Mouse (Mus musculus) kidney, embryonic 14.5 days (tissue): ENCODE data around the gene Tbxas1. TPM values are rescaled to one million over a fixed set of nuclear protein-coding genes. Genes with fewer than 3 reads are reported as not detected.
A peak's percentile ranks its signal among the peaks of the same experiment; 100 is the strongest.

Experiments used
- ATAC-seq: fragments of 200-750 bp; cut with Nextera tagmentation; 2 replicates; pipeline ENCODE4 v1.8.0; 2017; ENCODE audit warnings: moderate number of reproducible peaks, mild to moderate bottlenecking, moderate TSS enrichment, moderate library complexity; ENCODE audit not compliant: low FRiP score, low TSS enrichment
- H3K27ac ChIP-seq: fragments of 300-500 bp; sonication (generic); 2 replicates; pipeline ENCODE4 v1.5.1; 2014; ENCODE audit warnings: low read depth, mild to moderate bottlenecking, low read length, moderate library complexity, mixed read lengths
- H3K27me3 ChIP-seq: fragments of 300-500 bp; sonication (generic); 2 replicates; pipeline ENCODE4 v1.6.1; 2014; ENCODE audit warnings: mild to moderate bottlenecking, low read length; ENCODE audit not compliant: control insufficient read depth, insufficient read depth
- H3K36me3 ChIP-seq: fragments of 300-500 bp; sonication (generic); 2 replicates; pipeline ENCODE4 v1.6.1; 2014; ENCODE audit warnings: low read length, mixed read lengths; ENCODE audit not compliant: control insufficient read depth, insufficient read depth
- H3K4me1 ChIP-seq: fragments of 300-500 bp; sonication (generic); 2 replicates; pipeline ENCODE4 v1.6.1; 2014; ENCODE audit warnings: low read length, mixed read lengths; ENCODE audit not compliant: control insufficient read depth, insufficient read depth
- H3K4me2 ChIP-seq: fragments of 300-500 bp; sonication (generic); replicated peaks from 2 replicates; pipeline ENCODE4 v1.6.1; 2014; ENCODE audit warnings: low read depth, mild to moderate bottlenecking, low read length
- H3K4me3 ChIP-seq: fragments of 300-500 bp; sonication (generic); 2 replicates; pipeline ENCODE4 v1.5.1; 2014; ENCODE audit warnings: mild to moderate bottlenecking, low read length
- H3K9ac ChIP-seq: fragments of 300-500 bp; sonication (generic); 2 replicates; pipeline ENCODE4 v1.6.1; 2014; ENCODE audit warnings: low read depth, mild to moderate bottlenecking, low read length, moderate library complexity
- H3K9me3 ChIP-seq: fragments of 300-500 bp; sonication (generic); 2 replicates; pipeline ENCODE4 v1.6.1; 2016; ENCODE audit warnings: low read length; ENCODE audit not compliant: control insufficient read depth
- whole genome bisulfite sequencing: fragments of 180-500 bp; shearing (Covaris S2); extraction: QIAGEN DNeasy Blood & Tissue Kit; methylation state at CpG from one replicate; pipeline ENCODE4 v1.1.7; 2014; 5-methylcytosine and 5-hydroxymethylcytosine counted together
- polyA plus RNA-seq: library from polyadenylated mRNA; unstranded; fragments of >200 nt; fragmentation: Nextera tagmentation; extraction: Ambion mirVana; gene quantifications from 2 replicates; pipeline ENCODE4 v1.2.1, GENCODE M21; 2014

The Tbxas1 gene
- polyA plus RNA-seq, 1 experiment from 2014 or later = 3.3 TPM

DNA sequence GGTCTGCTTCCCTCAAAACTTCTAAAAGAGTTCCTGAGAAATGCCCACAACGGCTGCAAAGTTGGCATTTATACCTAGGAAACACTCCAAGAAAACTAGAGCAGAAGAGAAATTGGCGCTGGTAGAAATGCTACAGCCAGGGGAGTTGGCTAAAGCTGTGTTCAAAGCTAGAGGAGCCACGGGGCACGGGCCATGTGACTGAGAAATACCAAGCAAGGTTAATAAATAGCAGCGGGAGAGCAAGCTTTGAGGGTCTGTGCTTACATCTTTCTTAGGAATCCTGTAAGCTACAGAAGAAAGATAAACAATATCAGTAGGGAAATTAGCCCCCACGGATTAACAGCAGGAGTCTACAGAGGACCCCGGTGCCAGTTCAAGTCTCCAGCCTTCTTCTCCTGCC lies 107.9 kb downstream of the Tbxas1 start:
- no peak overlapping the region for H3K4me3 ChIP-seq

GRCm38 (mm10) chr6:38984626-38985025 lies 109.4 kb downstream of the Tbxas1 start:
- no peak overlapping the region for H3K27ac ChIP-seq
- no peaks in the 10 kb centered on the region for H3K9me3 ChIP-seq
- WGBS = 79% methylated on average over 2 of the region's 2 CpGs
- H3K27me3 ChIP-seq = no peaks in the 10 kb centered on the region
- H3K4me3 ChIP-seq = no peak overlapping the region
- peaks cover 6% of the 10 kb centered on the region; the same call in 1 of the 2 replicates for H3K4me1 ChIP-seq
- no peak for ATAC-seq
- no peak overlapping the region for H3K4me2 ChIP-seq
- H3K9ac ChIP-seq = no peak overlapping the region
- no peaks in the 10 kb centered on the region for H3K36me3 ChIP-seq

More for the DNA sequence above, 107.9 kb downstream of the Tbxas1 start:
- ATAC-seq = no peak
- no peak overlapping the region for H3K9ac ChIP-seq
- no peak overlapping the region for H3K27ac ChIP-seq
- no peaks in the 10 kb centered on the region for H3K36me3 ChIP-seq
- no peaks in the 10 kb centered on the region for H3K9me3 ChIP-seq
- no peak overlapping the region for H3K4me2 ChIP-seq
- H3K4me1 ChIP-seq = peaks cover 6% of the 10 kb centered on the region; the same call in 1 of the 2 replicates
- no peaks in the 10 kb centered on the region for H3K27me3 ChIP-seq
- WGBS = 63% methylated on average over 7 of the region's 7 CpGs

DNA sequence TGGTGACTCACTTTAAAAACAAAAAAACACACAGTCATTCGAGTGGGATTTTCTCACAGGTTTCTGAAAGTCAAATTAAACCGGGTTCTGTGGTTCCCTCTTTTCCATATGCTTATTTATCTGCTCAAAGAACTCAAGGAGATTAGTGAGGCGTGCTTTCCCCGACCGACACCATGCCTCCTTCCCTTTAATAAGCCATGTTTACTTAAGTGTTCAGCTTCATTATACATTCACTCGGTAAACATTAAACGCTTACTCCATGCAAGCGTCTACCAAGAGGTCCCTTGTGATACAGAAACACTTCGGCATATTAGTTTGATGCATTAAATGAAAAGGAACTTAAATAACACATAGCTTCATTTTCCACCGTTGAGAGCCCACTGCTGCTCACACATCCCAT lies 111.4 kb downstream of the Tbxas1 start:
- Histone ChIP-seq H3K4me3 (no peak overlapping the region), H3K36me3 (no peaks in the 10 kb centered on the region), H3K9me3 (no peaks in the 10 kb centered on the region), H3K4me2 (no peak overlapping the region), H3K27me3 (no peaks in the 10 kb centered on the region), H3K27ac (no peak overlapping the region), H3K9ac (no peak overlapping the region), H3K4me1 (peaks cover 6% of the 10 kb centered on the region; the same call in 1 of the 2 replicates)
- 61% methylated on average over 10 of the region's 10 CpGs for WGBS
- ATAC-seq = no peak

- no peak for ATAC-seq
- no peak overlapping the region for H3K4me3 ChIP-seq
- H3K4me1 ChIP-seq = no peaks in the 10 kb centered on the region
- no peak overlapping the region for H3K9ac ChIP-seq
- no peak overlapping the region for H3K27ac ChIP-seq
- H3K27me3 ChIP-seq = no peaks in the 10 kb centered on the region
- H3K4me2 ChIP-seq = no peak overlapping the region
- no peaks in the 10 kb centered on the region for H3K9me3 ChIP-seq
- no peaks in the 10 kb centered on the region for H3K36me3 ChIP-seq
- 43% methylated on average over 4 of the region's 4 CpGs for WGBS
Observed at GRCm38 (mm10) chr6:38992016-38992415, 116.8 kb downstream of the Tbxas1 start.

DNA sequence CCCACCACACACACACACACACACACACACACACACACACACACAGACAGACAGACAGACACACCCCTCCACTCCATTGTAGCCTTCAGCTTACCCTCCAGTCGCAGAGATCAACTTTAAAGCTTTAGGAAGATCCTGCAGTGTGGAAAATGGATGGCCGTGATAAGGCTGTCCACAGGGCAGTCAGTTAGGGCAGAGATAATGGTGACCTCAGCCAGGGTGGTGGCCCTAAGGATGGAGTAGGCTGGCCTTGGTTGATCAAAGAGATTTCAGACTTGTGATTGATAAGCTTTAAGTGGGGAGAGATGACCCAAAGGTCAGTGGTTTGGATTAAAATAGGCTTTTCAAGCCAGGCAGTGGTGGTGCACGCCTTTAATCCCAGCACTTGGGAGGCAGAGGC lies 120.6 kb downstream of the Tbxas1 start:
- no peak overlapping the region for H3K4me3 ChIP-seq
- H3K4me1 ChIP-seq = no peaks in the 10 kb centered on the region
- no peak overlapping the region for H3K27ac ChIP-seq
- no peaks in the 10 kb centered on the region for H3K27me3 ChIP-seq
- H3K9ac ChIP-seq = no peak overlapping the region
- WGBS = 72% methylated on average over 3 of the region's 3 CpGs
- no peaks in the 10 kb centered on the region for H3K9me3 ChIP-seq
- no peak for ATAC-seq
- no peaks in the 10 kb centered on the region for H3K36me3 ChIP-seq
- no peak overlapping the region for H3K4me2 ChIP-seq

DNA sequence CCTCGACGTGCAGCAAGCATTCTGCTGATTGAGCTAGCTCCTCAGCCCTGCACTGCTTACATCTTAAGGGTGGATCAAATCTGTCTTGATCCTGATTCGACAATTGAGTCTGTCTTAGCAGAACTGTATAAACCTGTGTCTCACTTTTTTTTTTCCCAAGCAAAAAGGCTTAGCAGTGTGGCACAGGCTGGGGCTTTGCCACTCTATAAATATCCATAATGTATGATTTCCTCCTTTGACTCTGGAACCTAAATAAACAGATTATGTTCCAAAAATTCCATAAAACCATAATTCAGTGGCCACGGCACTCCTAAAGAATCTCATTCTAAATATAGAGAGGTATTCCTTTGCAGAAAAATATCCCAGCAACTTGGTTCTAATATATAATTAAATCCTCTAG lies 122.6 kb downstream of the Tbxas1 start:
- WGBS = 79% methylated on average over 4 of the region's 4 CpGs
- Histone ChIP-seq H3K4me3 (no peak overlapping the region), H3K4me2 (no peak overlapping the region), H3K27ac (no peak overlapping the region), H3K27me3 (no peaks in the 10 kb centered on the region), H3K4me1 (0 out of 2 replicates have a peak, but pooled peaks cover under 1% of the 10 kb centered on the region), H3K9me3 (no peaks in the 10 kb centered on the region), H3K36me3 (no peaks in the 10 kb centered on the region), H3K9ac (no peak overlapping the region)
- ATAC-seq = no peak

DNA sequence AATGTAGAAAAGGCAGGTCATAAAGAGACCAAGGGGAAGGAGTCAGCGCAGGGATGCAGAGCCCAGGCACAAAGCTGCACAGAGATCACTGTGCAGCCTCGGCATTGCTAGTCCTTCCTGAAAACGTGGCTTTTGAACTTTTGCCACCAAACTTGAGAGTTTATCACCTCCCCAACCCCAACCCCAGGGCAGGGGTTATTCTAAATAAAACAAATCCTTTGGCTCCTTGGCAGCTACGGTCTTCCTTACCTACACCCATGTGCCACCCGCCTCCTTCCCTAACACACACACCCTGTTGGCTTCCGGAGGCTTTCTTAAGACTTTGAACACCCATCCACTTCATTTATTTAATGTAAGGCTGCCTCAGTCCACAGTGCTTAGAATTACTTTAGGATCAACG lies 127.9 kb downstream of the Tbxas1 start:
- WGBS = 48% methylated on average over 7 of the region's 7 CpGs
- Histone ChIP-seq H3K36me3 (no peaks in the 10 kb centered on the region), H3K4me1 (peaks cover 30% of the 10 kb centered on the region; the same call in 1 of the 2 replicates), H3K4me2 (no peak overlapping the region), H3K9ac (no peak overlapping the region), H3K27me3 (no peaks in the 10 kb centered on the region), H3K9me3 (no peaks in the 10 kb centered on the region), H3K27ac (no peak overlapping the region), H3K4me3 (no peak overlapping the region)
- no peak for ATAC-seq

DNA sequence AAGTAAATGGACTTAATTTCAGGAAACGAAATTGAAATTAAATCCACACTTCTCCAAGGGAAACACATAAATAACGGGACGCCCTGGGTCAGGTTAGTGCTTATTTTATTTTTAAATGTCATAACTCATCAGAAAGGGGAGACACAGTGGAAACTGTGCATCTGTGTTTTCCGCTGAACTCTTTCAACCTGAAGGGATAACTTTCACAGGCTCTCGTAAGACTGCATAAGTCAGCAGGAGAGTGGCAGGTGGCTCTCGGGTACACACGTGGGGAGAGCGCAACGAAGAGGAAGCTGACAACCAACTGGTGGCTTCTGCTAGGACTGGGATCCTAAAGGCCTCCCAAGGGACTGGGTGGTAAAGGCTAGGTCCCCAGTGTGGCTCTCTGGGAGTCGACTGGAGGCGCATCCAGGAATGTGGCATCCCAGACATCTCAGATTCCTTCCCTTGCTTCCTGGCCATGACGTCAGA lies 128.8 kb downstream of the Tbxas1 start:
- no peaks in the 10 kb centered on the region for H3K27me3 ChIP-seq
- H3K36me3 ChIP-seq = no peaks in the 10 kb centered on the region
- no peak overlapping the region for H3K27ac ChIP-seq
- H3K4me3 ChIP-seq = no peak overlapping the region
- no peak overlapping the region for H3K9ac ChIP-seq
- ATAC-seq = no peak
- H3K4me1 ChIP-seq = peaks cover 30% of the 10 kb centered on the region; the same call in 1 of the 2 replicates
- 46% methylated on average over 12 of the region's 12 CpGs for WGBS
- H3K9me3 ChIP-seq = no peaks in the 10 kb centered on the region
- no peak overlapping the region for H3K4me2 ChIP-seq

DNA sequence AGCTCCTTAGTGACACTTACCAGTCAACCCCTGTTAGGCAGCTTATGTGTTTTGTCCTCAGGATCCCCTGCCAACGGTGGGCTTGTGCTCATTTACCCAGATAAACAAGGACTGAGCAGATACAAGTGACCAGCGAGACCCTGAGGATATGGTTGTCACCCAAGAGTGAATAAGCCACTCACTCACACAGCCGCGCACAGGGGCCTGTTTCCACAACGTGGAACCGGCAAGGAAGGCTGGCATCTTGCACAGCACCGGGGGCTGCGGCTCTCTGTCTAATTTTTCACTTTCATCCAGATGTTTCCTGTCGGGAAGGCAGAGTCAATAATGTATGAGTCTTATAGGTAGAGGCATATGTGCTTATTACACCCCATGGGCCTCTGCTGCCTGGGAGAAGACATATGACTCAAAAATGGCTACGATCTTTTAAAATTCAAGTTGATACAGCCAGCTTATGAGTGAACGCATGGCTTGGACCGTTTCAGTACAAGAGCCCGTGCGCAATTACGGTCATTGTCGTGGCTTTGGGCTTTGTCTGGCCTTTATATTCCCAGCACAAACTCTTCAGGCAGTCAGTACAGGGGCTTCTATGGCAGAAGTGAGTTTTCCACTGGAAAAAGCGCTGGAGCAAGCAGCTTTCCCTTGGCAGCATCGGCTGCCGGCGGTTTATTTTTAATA lies 130.2 kb downstream of the Tbxas1 start:
- no peak for ATAC-seq
- Histone ChIP-seq H3K4me2 (no peak overlapping the region), H3K4me3 (no peak overlapping the region), H3K27me3 (no peaks in the 10 kb centered on the region), H3K27ac (peak overlapping the region; percentile 30; the same call in 1 of the 2 replicates), H3K4me1 (peaks cover 30% of the 10 kb centered on the region; the same call in 1 of the 2 replicates), H3K9ac (no peak overlapping the region), H3K9me3 (no peaks in the 10 kb centered on the region), H3K36me3 (no peaks in the 10 kb centered on the region)
- WGBS = 59% methylated on average over 20 of the region's 20 CpGs
